Mouse (Mus musculus): Measurements from ENCODE around the gene Baz1b. TPM values are rescaled to one million over a fixed set of nuclear protein-coding genes. Genes with fewer than 3 reads are reported as not detected.

The Baz1b gene
- 37.2 and 38.4 TPM in 2 replicates for polyA plus RNA-seq (2016; fragmentation: Nextera tagmentation; extraction: Ambion mirVana)

GRCm38 (mm10) chr5:135186621-135187348, at the start of gene Baz1b:
Gene Baz1b, plus strand, starts transcription at chr5:135187264.
- H3K9ac ChIP-seq, result peak within 1 kb of the TSS; percentile 99
- peak; percentile 98 for ATAC-seq (ENCODE audit: insufficient number of reproducible peaks, low FRiP score)
- peaks cover 26% of the 10 kb centered on the region for H3K36me3 ChIP-seq
- under 1% methylated on average over 57 of the region's 57 CpGs for WGBS
- H3K27ac ChIP-seq (ENCODE audit: poor library complexity, severe bottlenecking), result peak within 1 kb of the TSS; percentile 97
- H3K9me3 ChIP-seq (replicated peaks), result no peaks in the 10 kb centered on the region
- peaks cover 22% of the 10 kb centered on the region for H3K4me1 ChIP-seq (replicated peaks)
- H3K4me2 ChIP-seq, result peak within 1 kb of the TSS; percentile 70
- no peaks in the 10 kb centered on the region for H3K27me3 ChIP-seq (replicated peaks)
- H3K4me3 ChIP-seq, result peak within 1 kb of the TSS; percentile 99

- no peak overlapping the region for H3K4me2 ChIP-seq
- H3K4me1 ChIP-seq (replicated peaks), result no peaks in the 10 kb centered on the region
- H3K9me3 ChIP-seq (replicated peaks), result peaks cover 10% of the 10 kb centered on the region
- H3K27ac ChIP-seq (ENCODE audit: poor library complexity, severe bottlenecking), result no peak overlapping the region
- ATAC-seq (ENCODE audit: insufficient number of reproducible peaks, low FRiP score), result no peak
- H3K4me3 ChIP-seq, result no peak overlapping the region
- WGBS, result 70% methylated on average over 2 of the region's 2 CpGs
- peaks cover 13% of the 10 kb centered on the region for H3K27me3 ChIP-seq (replicated peaks)
- no peaks in the 10 kb centered on the region for H3K36me3 ChIP-seq
- H3K9ac ChIP-seq, result no peak overlapping the region
Measured at GRCm38 (mm10) chr5:135139881-135140280, 47.2 kb upstream of the Baz1b start.

DNA sequence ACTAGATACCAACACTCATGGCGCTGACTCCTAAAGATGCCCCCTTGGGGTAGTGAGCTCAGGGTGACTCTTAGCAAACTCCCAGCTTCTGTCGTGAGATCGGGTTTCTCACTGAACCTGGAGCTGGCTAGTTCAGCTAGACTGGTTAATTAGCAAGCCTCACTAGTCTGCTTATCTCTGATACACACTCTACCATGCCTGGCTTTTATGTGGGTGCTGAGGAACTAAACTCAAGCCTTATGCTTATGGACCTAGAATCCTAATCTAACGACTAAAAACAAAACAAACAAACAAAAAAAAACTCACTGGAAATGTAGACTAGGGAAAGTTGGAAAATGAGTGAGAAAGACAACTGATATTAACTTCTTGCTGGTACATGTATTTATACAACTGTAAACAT, 42.6 kb upstream of the Baz1b start:
- H3K27ac ChIP-seq (ENCODE audit: poor library complexity, severe bottlenecking), result no peak overlapping the region
- no peak overlapping the region for H3K4me2 ChIP-seq
- WGBS, result 36% methylated on average over 4 of the region's 4 CpGs

GRCm38 (mm10) chr5:135145532-135145931, 41.5 kb upstream of the Baz1b start:
- H3K4me2 ChIP-seq, result no peak overlapping the region
- no peaks in the 10 kb centered on the region for H3K36me3 ChIP-seq
- H3K27me3 ChIP-seq (replicated peaks), result no peaks in the 10 kb centered on the region; the same call in 1 of the 2 replicates
- no peak overlapping the region for H3K27ac ChIP-seq (ENCODE audit: poor library complexity, severe bottlenecking)
- ATAC-seq (ENCODE audit: insufficient number of reproducible peaks, low FRiP score), result no peak
- peaks cover 3% of the 10 kb centered on the region for H3K4me1 ChIP-seq (replicated peaks)
- no peak overlapping the region for H3K4me3 ChIP-seq
- H3K9me3 ChIP-seq (replicated peaks), result peaks cover 4% of the 10 kb centered on the region; the same call in 1 of the 2 replicates
- WGBS, result 57% methylated on average over 3 of the region's 3 CpGs
- H3K9ac ChIP-seq, result no peak overlapping the region

More for the DNA sequence above, 42.6 kb upstream of the Baz1b start:
- Histone ChIP-seq H3K27me3 (replicated peaks) (no peaks in the 10 kb centered on the region; the same call in 1 of the 2 replicates), H3K36me3 (no peaks in the 10 kb centered on the region), H3K4me1 (replicated peaks) (no peaks in the 10 kb centered on the region), H3K9ac (no peak overlapping the region), H3K4me3 (no peak overlapping the region), H3K9me3 (replicated peaks) (peaks cover 4% of the 10 kb centered on the region; the same call in 1 of the 2 replicates)
- no peak for ATAC-seq (ENCODE audit: insufficient number of reproducible peaks, low FRiP score)

DNA sequence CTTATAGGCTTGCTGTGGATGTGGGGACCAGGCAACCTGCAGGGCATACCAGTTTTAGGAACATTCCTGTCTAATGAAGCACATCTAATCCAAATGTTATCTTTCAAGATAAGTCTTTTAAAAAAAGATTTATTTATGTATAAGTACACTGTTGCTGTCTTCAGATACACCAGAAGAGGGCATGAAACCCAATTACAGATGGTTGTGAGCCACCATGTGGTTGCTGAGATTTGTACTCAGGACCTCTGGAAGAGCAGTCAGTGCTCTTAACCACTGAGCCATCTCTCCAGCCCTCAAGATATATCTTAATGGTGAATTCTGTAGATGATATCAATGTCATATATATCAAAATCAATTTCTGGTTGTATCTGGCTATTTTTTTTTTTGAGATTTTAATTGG, 41.1 kb upstream of the Baz1b start:
- ATAC-seq (ENCODE audit: insufficient number of reproducible peaks, low FRiP score), result no peak
- Histone ChIP-seq H3K9me3 (replicated peaks) (peaks cover 4% of the 10 kb centered on the region; the same call in 1 of the 2 replicates), H3K27ac (ENCODE audit: poor library complexity, severe bottlenecking) (no peak overlapping the region)

DNA sequence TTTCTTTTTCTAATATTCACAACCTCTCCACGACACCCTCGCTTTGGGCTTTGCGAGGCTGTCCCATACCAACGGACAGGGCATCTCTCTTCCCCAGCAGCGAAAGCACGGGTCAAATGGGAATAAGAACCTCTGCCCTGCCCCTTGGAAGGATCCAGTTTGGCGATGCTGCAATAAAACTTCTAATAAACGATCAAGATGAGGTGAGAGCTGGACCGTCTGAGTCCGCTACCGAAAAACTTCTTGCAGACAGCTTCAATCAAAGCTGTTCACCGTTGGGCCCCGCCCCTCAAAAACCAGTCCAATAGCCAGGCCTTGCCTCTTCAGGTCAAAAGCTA, 38.4 kb upstream of the Baz1b start:
- Histone ChIP-seq H3K4me1 (replicated peaks) (peaks cover 15% of the 10 kb centered on the region), H3K4me2 (peak overlapping the region; percentile 76), H3K36me3 (peaks cover 18% of the 10 kb centered on the region), H3K9ac (peak overlapping the region; percentile 71), H3K9me3 (replicated peaks) (no peaks in the 10 kb centered on the region), H3K4me3 (peak overlapping the region; percentile 72), H3K27ac (ENCODE audit: poor library complexity, severe bottlenecking) (peak overlapping the region; percentile 97), H3K27me3 (replicated peaks) (no peaks in the 10 kb centered on the region)
- WGBS, result under 1% methylated on average over 13 of the region's 13 CpGs
- ATAC-seq (ENCODE audit: insufficient number of reproducible peaks, low FRiP score), result no peak

More for the DNA sequence above, 41.1 kb upstream of the Baz1b start:
- H3K9ac ChIP-seq, result no peak overlapping the region
- H3K36me3 ChIP-seq, result no peaks in the 10 kb centered on the region
- H3K4me1 ChIP-seq (replicated peaks), result peaks cover 7% of the 10 kb centered on the region
- H3K4me3 ChIP-seq, result no peak overlapping the region
- no peaks in the 10 kb centered on the region; the same call in 1 of the 2 replicates for H3K27me3 ChIP-seq (replicated peaks)
- no peak overlapping the region for H3K4me2 ChIP-seq

GRCm38 (mm10) chr5:135149053-135149819, 37.8 kb upstream of the Baz1b start, which contains the start of gene Tbl2:
Gene Tbl2, plus strand, starts transcription at chr5:135149657.
- ATAC-seq (ENCODE audit: insufficient number of reproducible peaks, low FRiP score), result peak; percentile 99
- Histone ChIP-seq H3K27ac (ENCODE audit: poor library complexity, severe bottlenecking) (peak within 1 kb of the TSS; percentile 97), H3K4me2 (peak within 1 kb of the TSS; percentile 76), H3K4me3 (peak within 1 kb of the TSS; percentile 72), H3K4me1 (replicated peaks) (peaks cover 15% of the 10 kb centered on the region), H3K9ac (peak within 1 kb of the TSS; percentile 91), H3K27me3 (replicated peaks) (no peaks in the 10 kb centered on the region), H3K36me3 (peaks cover 23% of the 10 kb centered on the region), H3K9me3 (replicated peaks) (no peaks in the 10 kb centered on the region)
- under 1% methylated on average over 63 of the region's 63 CpGs for WGBS

DNA sequence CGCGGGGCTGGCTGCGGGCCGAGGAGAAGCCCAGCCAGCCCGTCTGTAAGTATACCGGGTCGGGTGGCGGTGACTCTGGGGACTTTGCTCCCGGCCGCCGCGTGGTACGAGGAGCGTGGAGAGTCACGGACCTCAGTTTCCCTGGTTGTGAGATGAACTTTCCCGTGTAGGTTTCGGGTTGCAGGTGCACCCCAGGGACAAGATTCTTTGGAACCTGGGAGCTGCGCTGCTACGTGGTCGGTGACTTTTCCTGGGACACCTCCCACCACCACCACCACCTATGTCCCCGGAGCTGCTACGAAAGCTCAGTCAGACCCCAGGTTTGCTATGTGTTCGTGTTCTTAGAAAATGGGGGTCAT, 37.3 kb upstream of the Baz1b start:
- WGBS, result under 1% methylated on average over 23 of the region's 23 CpGs
- ATAC-seq (ENCODE audit: insufficient number of reproducible peaks, low FRiP score), result no peak
- peak overlapping the region; percentile 91 for H3K9ac ChIP-seq
- peak overlapping the region; percentile 76 for H3K4me2 ChIP-seq
- no peaks in the 10 kb centered on the region for H3K9me3 ChIP-seq (replicated peaks)
- H3K27me3 ChIP-seq (replicated peaks), result no peaks in the 10 kb centered on the region
- H3K4me1 ChIP-seq (replicated peaks), result peaks cover 15% of the 10 kb centered on the region
- H3K4me3 ChIP-seq, result peak overlapping the region; percentile 72
- H3K27ac ChIP-seq (ENCODE audit: poor library complexity, severe bottlenecking), result peak overlapping the region; percentile 62
- H3K36me3 ChIP-seq, result peaks cover 27% of the 10 kb centered on the region

- no peak for ATAC-seq (ENCODE audit: insufficient number of reproducible peaks, low FRiP score)
- Histone ChIP-seq H3K4me1 (replicated peaks) (peaks cover 4% of the 10 kb centered on the region), H3K27me3 (replicated peaks) (no peaks in the 10 kb centered on the region), H3K4me3 (no peak overlapping the region), H3K27ac (ENCODE audit: poor library complexity, severe bottlenecking) (no peak overlapping the region), H3K9me3 (replicated peaks) (0 out of 2 replicates have a peak, but pooled peaks cover 6% of the 10 kb centered on the region), H3K9ac (no peak overlapping the region), H3K4me2 (no peak overlapping the region), H3K36me3 (peaks cover 92% of the 10 kb centered on the region)
- 97% methylated on average over 4 of the region's 4 CpGs for WGBS
Measured at GRCm38 (mm10) chr5:135156496-135156895, 30.6 kb upstream of the Baz1b start.

DNA sequence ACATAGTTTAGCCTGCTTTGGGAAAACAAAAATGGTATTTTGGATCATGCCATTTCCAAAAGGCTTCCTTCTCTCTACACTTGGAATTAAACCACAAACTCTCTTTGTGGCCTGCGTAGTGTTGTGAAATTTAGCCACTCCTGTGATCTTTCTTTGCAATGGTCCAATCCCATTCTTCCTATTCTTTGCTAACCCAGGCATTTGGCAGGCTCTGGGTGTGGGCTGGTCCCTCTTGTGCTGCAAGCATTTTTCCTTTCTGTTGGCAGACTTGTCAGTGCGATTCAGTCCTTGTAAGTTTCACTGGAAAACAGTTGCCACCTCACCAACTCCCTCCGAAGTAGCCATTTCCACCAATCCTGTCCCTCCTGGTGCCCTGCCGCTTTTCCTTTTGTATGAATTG, 25.8 kb upstream of the Baz1b start:
- no peak overlapping the region for H3K4me3 ChIP-seq
- no peaks in the 10 kb centered on the region for H3K4me1 ChIP-seq (replicated peaks)
- H3K9ac ChIP-seq, result no peak overlapping the region
- 0 out of 2 replicates have a peak, but pooled peaks cover 5% of the 10 kb centered on the region for H3K9me3 ChIP-seq (replicated peaks)
- H3K27me3 ChIP-seq (replicated peaks), result no peaks in the 10 kb centered on the region
- no peak overlapping the region for H3K27ac ChIP-seq (ENCODE audit: poor library complexity, severe bottlenecking)
- 90% methylated on average over 4 of the region's 4 CpGs for WGBS
- H3K36me3 ChIP-seq, result peaks cover 72% of the 10 kb centered on the region
- no peak for ATAC-seq (ENCODE audit: insufficient number of reproducible peaks, low FRiP score)
- no peak overlapping the region for H3K4me2 ChIP-seq

DNA sequence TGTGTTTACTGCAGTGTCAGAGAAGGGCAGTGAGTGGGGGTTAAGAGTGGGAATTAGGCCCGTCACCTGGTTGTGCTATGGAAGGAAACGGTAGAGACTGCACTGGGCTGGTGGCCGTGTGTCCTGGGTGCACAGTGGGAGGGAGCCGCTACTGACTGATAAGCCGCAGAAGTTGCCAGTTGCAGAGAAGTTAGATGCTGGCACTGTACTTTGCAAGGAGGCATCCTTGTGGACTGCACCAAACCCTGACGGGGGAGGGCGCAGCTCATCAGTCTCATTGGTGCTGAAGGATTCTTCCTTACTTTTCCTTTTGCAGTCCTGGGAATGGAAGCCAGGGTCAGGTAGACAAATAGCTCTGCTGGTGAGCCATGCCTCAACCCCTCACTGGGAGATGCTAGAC, 25.4 kb upstream of the Baz1b start:
- H3K4me2 ChIP-seq, result no peak overlapping the region
- WGBS, result 75% methylated on average over 7 of the region's 7 CpGs
- H3K27me3 ChIP-seq (replicated peaks), result no peaks in the 10 kb centered on the region
- 0 out of 2 replicates have a peak, but pooled peaks cover under 1% of the 10 kb centered on the region for H3K9me3 ChIP-seq (replicated peaks)
- H3K4me1 ChIP-seq (replicated peaks), result no peaks in the 10 kb centered on the region
- no peak overlapping the region for H3K4me3 ChIP-seq
- H3K36me3 ChIP-seq, result peaks cover 68% of the 10 kb centered on the region
- no peak overlapping the region for H3K9ac ChIP-seq
- ATAC-seq (ENCODE audit: insufficient number of reproducible peaks, low FRiP score), result no peak
- no peak overlapping the region for H3K27ac ChIP-seq (ENCODE audit: poor library complexity, severe bottlenecking)

Data from heart, embryonic 12.5 days (tissue).